Mouse (Mus musculus) E14TG2a.4 (cell line): Measurements from ENCODE around the gene Wfdc8.
"Not testable (repeated sequence)": the region's sequence is repeated elsewhere in the genome, so short reads cannot be mapped to it uniquely, and the experiment has no call there.

ENCODE experiments used
- CTCF ChIP-seq: conservative IDR thresholded peaks from 2 replicates; pipeline ENCODE4 v1.5.1; 2014; ENCODE audit warnings: low read length
- NANOG ChIP-seq: IDR thresholded peaks from 2 replicates; pipeline ENCODE4 v1.6.1; 2014; ENCODE audit warnings: borderline replicate concordance, low read length, mixed read lengths

DNA sequence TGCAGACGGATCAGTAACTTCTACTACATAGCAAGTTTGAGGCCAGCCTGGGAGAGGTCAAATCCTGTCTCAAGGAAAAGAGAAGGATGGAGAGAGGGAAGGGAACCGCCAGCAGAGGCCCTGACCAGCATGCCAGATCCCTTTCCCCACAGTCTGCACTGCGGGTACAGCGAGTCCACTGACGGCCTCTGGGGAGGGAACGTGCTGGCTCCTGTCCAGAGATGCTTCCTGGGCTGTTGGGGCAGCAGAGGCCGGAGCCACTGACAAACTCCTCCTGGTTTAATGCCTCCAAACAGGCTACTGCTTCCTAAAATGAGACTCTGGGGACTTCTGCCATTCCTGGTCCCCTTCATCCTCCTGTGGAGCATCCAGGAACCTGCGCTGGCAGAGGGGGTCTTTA lies at the start of gene Wfdc8, which contains the start of gene Wfdc6b:
- TF ChIP-seq CTCF, NANOG: not testable (repeated sequence)
